In genomic region chr5:24360792-24361454, GRCm38 (mm10) we compare ENCODE assay signal across 8 mouse cellular contexts. TPM values are rescaled to one million over a fixed set of nuclear protein-coding genes. Genes with fewer than 3 reads are reported as not detected.
DNase-seq lines count a peak whose midpoint lies in the region; ATAC-seq and TF ChIP-seq lines count a peak whose summit lies in the region.

No protein-coding gene starts in this region.

- ATAC-seq in forebrain, embryonic 14.5 days: peak; percentile 64
- peak; percentile 59 for ATAC-seq in liver, postnatal 0 days
- ATAC-seq in neural tube, embryonic 15.5 days (ENCODE audit: low FRiP score): peak; percentile 75

- no peak overlapping the region for H3K4me2 ChIP-seq in forebrain, embryonic 14.5 days (ENCODE audit: low read length)
- H3K4me2 ChIP-seq in liver, postnatal 0 days (ENCODE audit: low read depth, low read length): peak overlapping the region; percentile 13; the same call in 1 of the 2 replicates
- H3K4me2 ChIP-seq in neural tube, embryonic 15.5 days: no peak overlapping the region

- peak overlapping the region; percentile 55 for H3K4me3 ChIP-seq in E14TG2a.4 (replicated peaks; ENCODE audit: low read length)
- no peak overlapping the region for H3K4me3 ChIP-seq in forebrain, embryonic 14.5 days (ENCODE audit: low read depth, low read length)
- H3K4me3 ChIP-seq in liver, postnatal 0 days (ENCODE audit: low read depth, low read length): no peak overlapping the region
- no peak overlapping the region for H3K4me3 ChIP-seq in neural tube, embryonic 15.5 days (replicated peaks)

- TF ChIP-seq EP300 in liver, postnatal 0 days (IDR thresholded peaks at IDR 0.05; ENCODE audit: low read depth): no peak

- no peaks in the 10 kb centered on the region for H3K9me3 ChIP-seq in E14TG2a.4 (ENCODE audit: low read length)
- H3K9me3 ChIP-seq in forebrain, embryonic 14.5 days (replicated peaks; ENCODE audit: control insufficient read depth, low read length): no peaks in the 10 kb centered on the region
- H3K9me3 ChIP-seq in liver, postnatal 0 days (ENCODE audit: low read length): no peaks in the 10 kb centered on the region
- no peaks in the 10 kb centered on the region for H3K9me3 ChIP-seq in neural tube, embryonic 15.5 days (replicated peaks)

- no peaks in the 10 kb centered on the region for H3K36me3 ChIP-seq in E14TG2a.4 (ENCODE audit: insufficient read depth, low read length)
- H3K36me3 ChIP-seq in forebrain, embryonic 14.5 days (ENCODE audit: control insufficient read depth, insufficient read depth, low read length): no peaks in the 10 kb centered on the region
- H3K36me3 ChIP-seq in liver, postnatal 0 days (replicated peaks; ENCODE audit: insufficient read depth, low read length): no peaks in the 10 kb centered on the region
- no peaks in the 10 kb centered on the region for H3K36me3 ChIP-seq in neural tube, embryonic 15.5 days

- peaks cover 60% of the 10 kb centered on the region for H3K4me1 ChIP-seq in E14TG2a.4 (replicated peaks; ENCODE audit: low read depth, low read length)
- no peaks in the 10 kb centered on the region for H3K4me1 ChIP-seq in forebrain, embryonic 14.5 days (ENCODE audit: control insufficient read depth, insufficient read depth, low read length)
- H3K4me1 ChIP-seq in liver, postnatal 0 days (ENCODE audit: insufficient read depth): no peaks in the 10 kb centered on the region
- peaks cover 6% of the 10 kb centered on the region; the same call in 1 of the 2 replicates for H3K4me1 ChIP-seq in neural tube, embryonic 15.5 days

- peak overlapping the region; percentile 14; the same call in 1 of the 2 replicates for H3K27ac ChIP-seq in forebrain, embryonic 14.5 days (ENCODE audit: low read depth, low read length)
- no peak overlapping the region for H3K27ac ChIP-seq in liver, postnatal 0 days (ENCODE audit: low read depth)
- peak overlapping the region; percentile 41; the same call in 1 of the 2 replicates for H3K27ac ChIP-seq in neural tube, embryonic 15.5 days (replicated peaks)

- WGBS in forebrain, embryonic 14.5 days: 0% methylated on average over 7 of the region's 7 CpGs
- 0% methylated on average over 7 of the region's 7 CpGs for WGBS in liver, postnatal 0 days (ENCODE audit: insufficient replicate concordance)
- 0% methylated on average over 7 of the region's 7 CpGs for WGBS in neural tube, embryonic 15.5 days

- peaks cover 14% of the 10 kb centered on the region for H3K27me3 ChIP-seq in E14TG2a.4 (ENCODE audit: insufficient read depth, low read length)
- H3K27me3 ChIP-seq in forebrain, embryonic 14.5 days (replicated peaks; ENCODE audit: control insufficient read depth, insufficient read depth, low read length): no peaks in the 10 kb centered on the region
- H3K27me3 ChIP-seq in liver, postnatal 0 days (ENCODE audit: insufficient read depth, low read length): no peaks in the 10 kb centered on the region
- no peaks in the 10 kb centered on the region for H3K27me3 ChIP-seq in neural tube, embryonic 15.5 days (replicated peaks)

- peak; percentile 98 for TF ChIP-seq CTCF in E14TG2a.4 (conservative IDR thresholded peaks at IDR 0.05; ENCODE audit: low read length)
- peak; percentile 98 for TF ChIP-seq CTCF in liver, postnatal 0 days (IDR thresholded peaks at IDR 0.05; ENCODE audit: low read depth)

- H3K9ac ChIP-seq in forebrain, embryonic 14.5 days (ENCODE audit: low read length): no peak overlapping the region
- no peak overlapping the region for H3K9ac ChIP-seq in liver, postnatal 0 days (replicated peaks)
- H3K9ac ChIP-seq in neural tube, embryonic 15.5 days (replicated peaks): no peak overlapping the region

- intact Hi-C loops in heart, postnatal 14 days (cut with DNase I): loop anchor here (1.0 kb wide), 2 partner anchors 25 to 32 kb away; partner anchors contain the start of gene Abcb8

- peak; percentile 54 for DNase-seq in c-Kit-positive CD71-positive TER-119-negative erythroid progenitor cells, embryonic 14.5 days (ENCODE audit: low read depth)
- DNase-seq in forebrain, embryonic 14.5 days (ENCODE audit: low spot score): peak; percentile 87
- peak; percentile 84 to 92 for DNase-seq in heart, postnatal 14 days
- peak; percentile 87 to 88 for DNase-seq in kidney, postnatal 4 days
- DNase-seq in liver, postnatal 0 days: peak; percentile 82
- peak; percentile 63 to 71 for DNase-seq in thymus, adult 18-20 months

RNA-seq across cellular contexts. Expression of gene Nos3, which starts 3.7 kb away (rescaled TPM):
- polyA plus RNA-seq in forebrain, embryonic 14.5 days (2014; fragmentation: Nextera tagmentation; extraction: Ambion mirVana): 4.6 and 7.6 TPM in 2 replicates
- total RNA-seq in heart, postnatal 14 days (2021): 10 to 100 TPM; 34.5 to 35.6 TPM
- polyA plus RNA-seq in liver, postnatal 0 days (2015; fragmentation: Nextera tagmentation; extraction: Ambion mirVana): 1.7 and 1.8 TPM in 2 replicates
- 9.3 and 10.6 TPM in 2 replicates for polyA plus RNA-seq in neural tube, embryonic 15.5 days (2015; fragmentation: Nextera tagmentation; extraction: Ambion mirVana)

RNA-seq across cellular contexts. Expression of gene Kcnh2, which starts 9.5 kb away (rescaled TPM):
- 4.7 and 5.2 TPM in 2 replicates for polyA plus RNA-seq in forebrain, embryonic 14.5 days (2014; fragmentation: Nextera tagmentation; extraction: Ambion mirVana)
- 10 to 100 TPM; 75.5 to 85.8 TPM for total RNA-seq in heart, postnatal 14 days (2021)
- polyA plus RNA-seq in liver, postnatal 0 days (2015; fragmentation: Nextera tagmentation; extraction: Ambion mirVana): 0.05 and 0.08 TPM in 2 replicates
- polyA plus RNA-seq in neural tube, embryonic 15.5 days (2015; fragmentation: Nextera tagmentation; extraction: Ambion mirVana): 12.7 and 18.2 TPM in 2 replicates

RNA-seq across cellular contexts. Expression of gene Atg9b, which starts 31.0 kb away (rescaled TPM):
- 0.48 and 0.74 TPM in 2 replicates for polyA plus RNA-seq in forebrain, embryonic 14.5 days (2014; fragmentation: Nextera tagmentation; extraction: Ambion mirVana)
- total RNA-seq in heart, postnatal 14 days (2021): under 1 TPM; 0.41 to 0.45 TPM
- 0.25 and 0.48 TPM in 2 replicates for polyA plus RNA-seq in liver, postnatal 0 days (2015; fragmentation: Nextera tagmentation; extraction: Ambion mirVana)
- 4.0 and 4.8 TPM in 2 replicates for polyA plus RNA-seq in neural tube, embryonic 15.5 days (2015; fragmentation: Nextera tagmentation; extraction: Ambion mirVana)

RNA-seq across cellular contexts. Expression of gene Abcb8, which starts 32.5 kb away (rescaled TPM):
- 37.1 and 43.1 TPM in 2 replicates for polyA plus RNA-seq in forebrain, embryonic 14.5 days (2014; fragmentation: Nextera tagmentation; extraction: Ambion mirVana)
- total RNA-seq in heart, postnatal 14 days (2021): 10 to 100 TPM; 81.9 to 87.0 TPM
- polyA plus RNA-seq in liver, postnatal 0 days (2015; fragmentation: Nextera tagmentation; extraction: Ambion mirVana): 20.3 and 22.3 TPM in 2 replicates
- 49.4 and 52.2 TPM in 2 replicates for polyA plus RNA-seq in neural tube, embryonic 15.5 days (2015; fragmentation: Nextera tagmentation; extraction: Ambion mirVana)

RNA-seq across cellular contexts. Expression of gene Asic3, which starts 52.3 kb away (rescaled TPM):
- polyA plus RNA-seq in forebrain, embryonic 14.5 days (2014; fragmentation: Nextera tagmentation; extraction: Ambion mirVana): not detected in 2 replicates
- under 1 TPM in 1 of 2 experiments, not detected in 1; 0.39 TPM for total RNA-seq in heart, postnatal 14 days (2021)
- polyA plus RNA-seq in liver, postnatal 0 days (2015; fragmentation: Nextera tagmentation; extraction: Ambion mirVana): 0.11 TPM in 1 of 2 replicates, not detected in the other
- polyA plus RNA-seq in neural tube, embryonic 15.5 days (2015; fragmentation: Nextera tagmentation; extraction: Ambion mirVana): 1.6 and 2.4 TPM in 2 replicates
